Mouse (Mus musculus): ENCODE measurements around the gene Zfp853.
A peak's percentile ranks its signal among the peaks of the same experiment; 100 is the strongest.

The Zfp853 gene

DNA sequence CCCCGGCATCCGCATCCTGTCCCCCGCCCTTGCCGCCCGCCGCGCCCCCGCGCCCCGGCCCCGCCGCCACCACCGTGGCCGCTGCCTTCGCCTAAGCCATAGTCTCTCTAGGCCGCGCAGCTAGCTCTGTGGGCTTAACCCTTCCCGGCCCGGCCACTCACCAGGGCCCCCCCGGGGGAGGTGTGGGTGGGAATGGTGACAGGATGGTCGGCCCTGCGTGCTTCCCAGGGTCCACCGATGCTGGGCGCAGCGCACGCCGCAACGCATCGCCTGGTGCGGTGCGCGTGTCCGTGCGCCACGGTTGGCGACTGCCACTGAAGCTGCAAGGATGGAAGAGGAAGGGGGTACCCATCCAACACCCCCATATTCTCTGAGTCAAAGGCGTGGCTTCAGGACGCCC lies at the start of gene Zfp853:
Gene Zfp853, minus strand, starts transcription at position 220 of the 400 bp plus-strand sequence.
- DNase-seq, result no peak

DNA sequence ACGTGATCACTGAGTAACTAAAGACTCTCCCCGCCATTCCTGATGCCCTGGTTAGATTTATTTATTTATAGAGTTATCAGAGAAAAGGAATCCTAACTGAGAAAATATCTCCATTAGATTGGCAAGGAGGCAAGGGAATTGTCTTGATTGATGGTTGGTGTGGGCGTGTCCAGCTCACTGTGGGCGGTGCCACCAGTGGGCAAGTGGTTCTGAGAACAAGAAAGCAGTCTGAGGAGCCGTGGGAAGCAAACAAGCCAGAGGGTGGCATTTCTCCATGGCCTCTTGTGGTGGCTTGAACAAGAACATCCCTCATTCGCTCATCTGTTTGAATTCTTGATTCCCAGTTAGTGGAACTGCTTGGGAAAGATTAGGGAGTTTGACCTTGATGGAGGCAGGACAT lies 46.2 kb upstream of the Zfp853 start:
- DNase-seq, result no peak

DNA sequence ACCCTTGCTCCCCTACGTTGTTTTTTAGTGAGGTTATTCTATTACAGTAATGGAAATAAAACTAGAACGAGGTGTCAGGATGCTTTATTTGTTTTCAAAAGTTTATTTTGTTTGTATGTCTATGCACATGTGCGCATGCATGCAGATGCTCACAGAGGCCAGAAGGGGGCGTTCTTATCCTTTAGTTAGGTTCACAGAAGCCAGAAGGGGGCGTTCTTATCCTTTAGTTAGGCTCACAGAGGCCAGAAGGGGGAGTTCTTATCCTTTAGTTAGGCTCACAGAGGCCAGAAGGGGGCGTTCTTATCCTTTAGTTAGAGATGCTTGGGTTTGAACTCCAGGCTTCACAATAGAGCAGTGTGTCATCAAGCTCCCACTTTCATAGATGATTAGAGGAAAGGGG lies 43.1 kb upstream of the Zfp853 start:
- DNase-seq, result no peak

DNA sequence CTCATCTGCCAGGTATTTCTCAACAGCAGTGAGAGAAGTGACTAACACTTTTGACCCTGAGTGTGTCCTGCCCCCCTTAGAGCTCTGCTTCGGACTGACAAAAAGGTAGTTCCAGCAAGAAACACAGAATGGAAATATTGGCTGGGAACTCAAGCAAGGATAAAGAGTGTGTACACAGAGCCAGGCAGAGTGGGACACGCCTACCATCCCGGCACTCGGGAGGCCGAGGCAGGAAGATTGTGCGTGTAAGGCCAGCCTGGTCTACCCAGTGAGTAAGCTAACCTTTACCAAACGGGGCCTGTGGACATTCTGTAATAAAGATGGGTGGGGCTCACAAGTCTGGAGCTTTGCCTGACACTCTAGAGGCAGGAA lies 41.7 kb upstream of the Zfp853 start:
- no peak for DNase-seq

DNA sequence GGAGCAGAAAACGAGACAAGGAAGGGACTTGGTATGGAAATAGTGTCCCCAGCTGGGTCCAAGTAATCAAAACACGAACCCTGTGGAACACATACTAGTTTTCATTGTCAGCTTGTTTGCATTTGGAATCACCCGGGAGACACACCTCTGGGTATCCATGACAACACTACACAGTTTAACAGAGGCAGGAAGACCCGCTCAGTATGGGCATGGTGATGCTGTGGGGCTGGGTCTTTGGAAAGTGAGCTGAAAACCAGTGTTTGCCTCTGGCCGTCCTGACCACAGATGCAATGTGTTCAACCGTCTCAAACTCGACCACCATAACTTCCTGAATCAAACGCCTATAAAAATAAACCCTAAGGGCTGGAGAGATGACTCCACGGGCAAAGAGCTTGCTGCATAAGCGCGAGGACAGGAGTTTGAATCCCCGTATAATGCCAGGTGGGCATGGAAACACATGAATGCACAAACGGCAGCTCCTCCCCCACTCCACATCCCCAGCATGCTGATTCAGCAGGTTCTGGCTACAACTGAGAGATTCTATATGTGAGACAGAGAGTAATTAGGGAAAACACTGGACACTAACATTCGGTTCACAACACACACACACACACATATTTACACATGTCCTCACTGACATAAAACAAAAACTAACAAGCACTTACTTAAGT lies 41.1 kb upstream of the Zfp853 start:
- no peak for DNase-seq

DNA sequence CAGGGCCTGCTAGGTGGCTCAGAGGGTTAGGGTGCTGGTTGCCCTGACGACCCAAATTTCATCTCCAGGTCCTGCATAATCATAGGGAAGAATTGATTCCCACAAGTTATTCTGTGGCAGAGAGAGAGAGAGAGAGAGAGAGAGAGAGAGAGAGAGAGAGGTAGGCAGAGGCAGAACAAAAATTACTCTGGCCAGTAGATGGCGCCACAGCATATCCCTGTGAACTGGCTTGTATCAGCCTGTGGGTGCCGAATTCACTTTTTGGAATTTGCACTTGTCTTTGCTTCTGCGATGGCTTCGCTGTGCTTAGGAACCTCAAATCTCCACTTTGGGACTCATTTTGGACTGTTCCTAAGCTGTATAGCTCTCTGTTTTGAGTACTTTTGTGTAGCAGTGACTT lies 40.4 kb upstream of the Zfp853 start:
- DNase-seq, result peak; percentile 88

DNA sequence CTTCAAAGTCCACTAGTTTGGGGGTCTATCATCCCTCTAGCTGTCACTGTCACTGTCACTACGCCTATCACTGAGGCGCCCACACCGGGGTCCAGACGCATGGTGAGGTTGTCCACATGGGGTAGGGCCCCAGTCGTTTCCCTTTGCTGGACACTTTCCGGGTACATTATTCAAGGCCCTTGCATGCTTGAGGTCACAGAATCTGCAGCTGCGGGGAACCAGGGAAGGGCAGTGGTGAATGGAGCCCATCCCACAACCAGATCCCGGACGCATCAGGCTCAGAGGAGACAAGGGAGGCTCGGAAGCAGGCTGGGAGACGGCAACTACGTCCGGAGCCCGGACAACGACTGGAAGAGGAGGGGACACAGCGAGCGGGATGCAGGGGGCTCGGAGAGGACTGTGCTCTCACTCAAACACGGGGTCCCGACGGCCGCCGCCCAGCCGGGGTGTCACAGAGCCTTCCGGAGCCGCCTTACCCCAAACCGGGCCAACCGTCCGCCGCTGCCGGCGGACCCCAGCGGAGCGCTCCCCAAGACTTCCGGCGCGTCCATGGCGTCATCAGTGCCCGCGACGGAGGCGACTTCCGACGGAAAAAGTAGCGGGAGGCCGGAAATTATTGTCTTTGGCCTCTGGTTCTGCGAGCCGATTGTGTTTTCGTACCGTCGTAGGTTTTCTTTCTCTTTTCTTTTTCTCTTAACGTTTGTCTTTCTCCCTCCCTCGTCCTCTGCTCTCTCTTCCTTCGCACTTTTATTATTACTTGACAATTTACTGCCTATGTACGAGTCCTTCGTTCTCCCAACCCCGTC lies 35.5 kb upstream of the Zfp853 start, which contains the start of gene Zdhhc4:
Gene Zdhhc4, minus strand, starts transcription at position 567 of the 806 bp plus-strand sequence.
- peak; percentile 93 for DNase-seq

DNA sequence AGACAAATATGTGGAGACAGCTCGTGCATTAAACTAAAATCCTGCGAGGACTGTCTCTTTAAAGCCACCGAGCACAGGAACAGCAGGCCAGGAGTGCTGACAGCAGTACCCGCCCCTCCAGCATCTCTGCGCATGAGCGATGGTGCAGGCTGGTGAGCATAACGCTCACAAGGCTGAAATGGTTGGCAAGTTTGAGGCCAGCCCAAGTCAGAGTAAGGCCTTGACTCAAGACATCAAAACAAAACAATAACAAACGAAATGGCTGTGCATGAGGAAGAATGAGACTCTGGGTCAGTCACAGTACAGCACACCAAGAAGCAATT lies 23.8 kb upstream of the Zfp853 start:
- no peak for DNase-seq

DNA sequence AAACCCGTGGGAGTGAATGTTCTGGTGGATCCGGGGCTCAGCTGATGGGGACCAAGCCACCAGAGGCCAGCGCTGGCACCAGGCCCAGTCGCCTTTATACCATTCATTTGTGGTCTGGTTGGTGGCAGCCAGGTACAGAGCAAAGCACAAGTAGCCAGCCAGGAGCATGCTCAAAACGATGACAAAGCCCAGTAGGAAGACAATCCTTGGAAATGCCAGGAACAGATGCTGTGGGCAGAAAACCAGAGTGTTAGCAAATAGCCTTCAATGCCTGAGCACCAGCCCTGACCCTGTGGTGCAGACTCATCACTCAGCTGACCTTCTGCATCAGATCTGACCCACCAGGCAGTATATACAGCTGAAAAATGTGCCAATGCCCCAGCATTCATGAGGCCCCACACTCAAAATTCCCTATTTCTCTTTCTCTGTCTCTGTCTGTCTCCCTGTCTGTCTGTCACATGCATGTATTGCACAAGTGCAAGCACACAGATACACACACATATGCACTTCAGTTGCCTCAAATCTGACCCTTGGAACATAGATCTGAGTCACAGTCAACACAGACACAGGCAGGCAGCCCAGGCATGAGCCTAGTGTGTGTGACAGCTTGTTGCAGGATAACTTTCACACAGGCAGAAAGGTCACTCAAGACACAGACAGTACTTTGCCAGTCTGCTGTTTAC lies 23.3 kb upstream of the Zfp853 start:
- DNase-seq, result no peak

DNA sequence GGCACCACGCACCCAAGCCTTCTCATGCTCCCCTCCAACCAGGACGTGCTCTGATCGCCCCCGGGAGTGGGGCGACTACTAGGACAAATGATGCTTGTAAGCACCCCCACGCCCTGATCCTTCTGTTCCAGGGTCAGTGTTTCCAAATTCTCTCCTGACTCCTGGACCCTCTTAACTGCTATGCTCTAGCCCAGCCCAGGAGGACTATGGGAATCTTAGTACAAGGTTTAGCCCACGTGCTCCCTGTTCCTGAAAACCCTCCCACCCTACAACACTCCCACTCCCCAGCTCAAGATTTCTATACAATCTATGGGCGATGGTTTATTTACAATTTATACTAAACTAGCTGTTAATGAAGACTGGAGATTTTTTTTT lies 22.1 kb upstream of the Zfp853 start:
- DNase-seq, result no peak

DNA sequence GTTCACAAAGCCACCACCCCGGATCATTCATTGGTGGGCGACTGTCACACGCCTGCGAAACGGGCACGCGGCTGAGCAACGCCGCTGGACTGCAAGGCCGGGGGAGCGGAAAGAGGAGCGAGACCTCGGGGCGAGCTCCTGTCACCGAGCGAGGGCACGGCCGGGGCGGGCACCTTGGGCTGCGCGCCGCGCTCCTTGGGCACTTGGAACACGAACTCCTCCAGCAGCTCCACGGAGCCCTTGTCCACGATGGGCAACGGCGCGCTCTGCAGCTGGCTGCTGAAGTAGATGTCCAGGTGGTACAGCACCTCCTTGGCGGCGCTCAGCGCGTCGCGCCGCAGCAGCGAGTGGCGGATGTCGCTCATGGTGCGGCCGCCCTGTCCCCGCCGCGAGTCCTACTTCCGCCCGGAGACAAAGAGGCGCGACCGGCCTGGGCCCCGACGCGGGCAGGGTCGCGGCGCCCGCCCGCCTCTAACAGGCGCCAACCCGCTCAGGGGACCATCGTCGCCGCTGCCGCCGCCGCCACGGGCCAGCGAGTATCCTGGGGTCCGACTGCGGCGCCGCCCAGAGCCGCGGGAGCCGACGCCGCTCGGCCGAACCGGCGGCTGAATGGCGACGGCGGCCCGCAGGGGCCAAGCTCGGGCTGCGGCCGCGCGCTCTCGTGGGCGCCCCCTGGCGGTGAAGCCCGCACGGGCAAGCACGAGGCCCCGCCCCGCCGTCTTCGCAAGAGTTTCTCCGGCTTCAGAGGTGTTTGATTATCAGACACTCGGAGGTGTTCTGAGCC lies 21.5 kb upstream of the Zfp853 start, which contains the start of gene E130309D02Rik:
Gene E130309D02Rik, minus strand, starts transcription at position 631 of the 784 bp plus-strand sequence.
- peak; percentile 91 for DNase-seq

DNA sequence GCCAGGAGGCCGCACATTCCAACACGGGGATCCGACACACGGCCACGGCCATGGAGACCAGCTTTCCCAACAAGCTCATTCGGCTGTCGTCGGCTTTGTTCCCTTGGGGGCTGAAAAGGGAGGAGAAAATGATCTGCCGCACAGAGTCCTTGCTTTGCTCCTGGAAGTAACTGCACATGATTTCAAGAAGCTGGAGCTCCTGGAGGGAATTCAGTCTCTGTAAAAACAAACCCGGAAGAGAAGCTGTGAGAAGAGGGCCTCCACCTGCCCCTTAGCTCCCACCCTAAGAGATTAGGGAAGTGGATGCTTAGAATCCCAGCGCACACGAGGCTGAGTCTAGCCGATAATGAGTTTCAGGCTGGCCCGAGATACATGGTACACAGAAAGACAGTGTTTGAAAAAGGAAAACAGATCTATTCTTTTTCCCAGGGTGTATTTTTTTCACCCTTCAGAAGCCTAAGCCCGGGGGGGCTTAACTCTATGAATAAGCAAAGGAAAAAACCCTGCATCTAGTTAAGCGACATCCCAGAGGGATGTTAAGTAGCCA lies 20.8 kb upstream of the Zfp853 start:
- DNase-seq, result no peak

DNA sequence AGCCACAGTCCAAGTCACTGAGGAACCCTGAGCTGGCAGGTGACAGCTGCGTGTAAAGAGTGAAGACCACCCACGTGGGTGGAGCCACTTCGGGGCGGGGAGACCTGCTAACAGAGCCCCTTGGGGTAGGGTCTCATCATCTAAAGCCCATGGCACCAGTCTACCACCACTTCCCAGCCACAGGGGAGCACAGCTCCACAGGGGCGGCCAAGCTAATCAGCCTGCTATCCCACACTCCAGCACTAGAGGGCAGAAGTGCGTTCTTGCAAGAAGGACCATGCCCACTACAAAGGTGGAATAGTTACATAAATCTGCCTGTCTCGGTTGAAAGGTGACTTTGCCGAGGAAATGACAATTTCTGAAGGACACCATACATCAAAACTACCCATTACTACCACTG lies 18.5 kb upstream of the Zfp853 start:
- DNase-seq, result peak; percentile 90

DNA sequence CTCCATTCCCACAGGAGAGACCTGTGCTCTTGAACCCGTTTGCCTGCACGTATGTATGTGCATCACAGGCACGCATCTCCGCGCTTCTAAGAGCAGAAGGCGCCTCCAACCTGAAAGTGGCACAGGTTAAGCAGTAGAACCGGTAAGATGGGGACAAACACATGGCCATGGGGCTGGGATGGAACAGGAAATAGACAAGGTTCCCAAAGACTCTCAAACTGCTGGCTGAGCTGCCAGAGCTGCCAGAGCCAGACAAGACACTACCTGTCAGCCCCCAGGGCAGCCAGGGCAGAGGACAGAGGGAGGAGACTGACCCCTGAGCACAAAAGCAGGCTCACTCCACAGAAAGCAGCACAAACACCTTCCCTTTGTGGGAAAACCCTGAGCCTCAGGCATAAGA lies 16.5 kb upstream of the Zfp853 start:
- DNase-seq, result no peak

DNA sequence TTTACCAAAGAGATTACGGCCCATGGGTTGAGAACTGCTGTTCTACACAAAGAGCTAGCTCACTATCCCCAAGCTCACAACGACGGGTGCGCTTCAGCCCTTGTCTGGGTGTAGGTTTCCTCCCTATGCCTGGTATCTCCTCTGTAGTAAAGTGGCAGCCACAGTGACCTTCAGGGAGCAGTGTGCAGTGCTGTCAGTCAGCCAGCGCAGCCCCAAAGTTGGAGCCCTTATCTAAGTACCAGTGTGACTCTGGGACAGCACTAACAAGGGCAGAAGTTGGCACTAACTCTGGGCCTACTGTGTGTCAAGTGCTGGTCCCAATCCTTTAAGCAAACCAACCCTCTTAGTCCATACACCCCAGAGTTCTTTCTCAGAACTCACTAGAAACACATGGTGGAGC lies 15.4 kb upstream of the Zfp853 start:
- no peak for DNase-seq

DNA sequence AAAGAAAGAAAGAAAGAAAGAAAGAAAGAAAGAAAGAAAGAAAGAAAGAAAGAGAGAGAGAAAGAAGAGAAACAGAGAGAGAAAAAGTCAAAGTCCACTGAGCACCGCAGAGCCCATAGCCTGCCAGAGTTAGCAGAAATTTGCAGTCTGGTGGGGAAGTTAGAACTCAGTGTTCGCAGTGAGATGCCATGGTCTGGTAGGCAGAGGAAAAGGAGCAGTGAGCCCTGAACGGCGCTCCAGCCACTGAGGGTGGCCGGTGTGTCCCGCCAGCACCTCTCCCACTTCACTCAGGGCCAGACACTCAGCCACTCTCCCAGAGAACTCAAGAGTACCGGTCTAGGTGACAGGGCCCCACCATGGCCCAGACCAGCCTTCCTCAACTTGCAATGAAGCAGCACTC lies 10.8 kb upstream of the Zfp853 start:
- no peak for DNase-seq

DNA sequence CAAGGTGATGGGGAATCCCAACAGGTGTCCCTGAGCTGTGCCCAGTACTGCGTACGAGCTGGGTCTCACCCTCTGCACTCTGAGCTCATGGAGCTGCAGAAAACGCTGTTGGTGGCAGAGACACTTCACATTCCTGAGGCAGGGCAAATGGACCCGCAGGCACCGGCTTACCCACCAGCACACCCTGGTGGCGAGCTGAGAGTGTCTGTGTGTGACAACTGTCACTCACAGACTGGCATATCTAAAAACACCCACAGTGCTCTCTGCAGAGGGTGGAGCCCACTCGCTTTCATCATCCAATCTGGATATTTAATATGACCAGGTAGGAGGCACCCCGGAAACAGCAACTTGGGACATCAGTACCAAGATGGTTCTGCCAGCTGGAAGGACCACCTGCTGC lies 7.9 kb upstream of the Zfp853 start:
- peak; percentile 20 for DNase-seq

DNA sequence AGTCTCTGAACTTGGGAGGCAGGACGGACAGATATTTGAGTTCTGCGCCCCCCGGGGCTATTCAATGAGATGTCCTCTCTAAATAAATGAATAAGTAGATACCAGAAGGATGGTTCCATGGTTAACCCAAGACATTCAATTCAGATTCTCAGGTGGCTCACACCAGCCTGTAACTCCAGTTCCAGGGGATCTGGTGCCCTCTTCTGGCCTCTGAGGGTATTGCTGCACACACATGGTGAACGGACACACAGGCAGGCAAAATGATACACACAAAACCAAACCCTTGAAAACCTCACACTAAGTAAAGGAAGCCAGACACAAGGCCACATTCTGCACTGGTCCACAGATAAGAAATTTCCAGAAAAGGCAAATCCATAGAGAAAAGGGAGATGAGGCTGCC lies 6.3 kb upstream of the Zfp853 start:
- DNase-seq, result peak; percentile 64

DNA sequence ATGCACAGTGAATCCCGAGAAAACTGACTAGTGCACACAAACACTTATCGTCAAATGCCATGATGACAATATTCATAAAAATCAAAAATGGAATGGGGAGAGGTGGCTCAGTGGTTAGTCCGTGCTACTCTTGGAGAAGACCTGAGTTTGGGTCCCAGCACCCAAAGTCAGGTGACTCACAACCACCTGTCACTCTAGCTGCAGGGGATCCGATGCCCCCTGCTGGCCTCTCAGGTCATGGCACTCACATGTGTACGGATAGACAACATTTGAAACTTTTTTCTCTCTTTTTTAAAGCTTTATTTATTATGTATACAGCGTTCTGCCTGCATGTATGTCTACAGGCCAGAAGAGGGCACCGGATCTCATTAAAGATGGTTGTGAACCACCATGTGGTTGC lies 5.0 kb upstream of the Zfp853 start:
- no peak for DNase-seq

DNA sequence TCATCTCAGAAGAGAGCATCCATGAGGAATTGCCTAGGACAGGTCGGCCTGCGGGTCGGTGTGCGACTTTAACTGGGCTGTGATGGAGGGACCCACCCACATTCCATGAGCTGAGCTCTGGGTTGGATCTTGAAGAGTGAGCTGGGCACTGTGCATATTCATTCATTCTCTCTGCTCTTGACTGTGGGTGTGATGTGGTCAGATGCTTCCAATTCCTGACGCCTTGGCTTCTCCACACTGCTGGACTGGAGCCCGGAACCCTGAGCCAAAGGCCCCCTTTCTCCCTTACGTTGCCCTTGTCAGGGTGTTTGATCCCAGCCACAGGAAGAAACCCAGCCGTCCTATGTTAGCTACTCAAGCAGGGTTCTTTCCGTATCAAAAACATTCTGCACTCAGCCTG lies 4.6 kb upstream of the Zfp853 start:
- peak; percentile 5 for DNase-seq

DNA sequence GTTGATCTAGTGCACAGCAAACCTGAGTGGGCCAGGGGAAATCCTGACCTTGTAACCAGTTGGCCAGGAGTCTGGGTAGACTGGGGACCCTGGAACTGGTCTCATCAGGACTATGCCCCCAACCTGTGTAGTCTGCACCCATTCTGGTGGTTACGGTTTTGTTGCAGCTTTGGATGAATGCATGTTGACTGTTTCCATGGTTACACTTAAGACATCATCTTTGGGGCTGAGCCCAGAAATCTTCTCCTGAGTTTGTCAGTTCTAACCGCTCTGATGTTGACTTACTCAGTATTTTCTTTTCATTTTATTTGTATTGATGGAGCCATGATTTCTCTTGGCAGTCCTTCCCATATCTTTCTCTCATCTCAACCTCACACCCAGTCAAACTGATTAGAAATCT lies 1.9 kb upstream of the Zfp853 start:
- DNase-seq, result no peak

DNA sequence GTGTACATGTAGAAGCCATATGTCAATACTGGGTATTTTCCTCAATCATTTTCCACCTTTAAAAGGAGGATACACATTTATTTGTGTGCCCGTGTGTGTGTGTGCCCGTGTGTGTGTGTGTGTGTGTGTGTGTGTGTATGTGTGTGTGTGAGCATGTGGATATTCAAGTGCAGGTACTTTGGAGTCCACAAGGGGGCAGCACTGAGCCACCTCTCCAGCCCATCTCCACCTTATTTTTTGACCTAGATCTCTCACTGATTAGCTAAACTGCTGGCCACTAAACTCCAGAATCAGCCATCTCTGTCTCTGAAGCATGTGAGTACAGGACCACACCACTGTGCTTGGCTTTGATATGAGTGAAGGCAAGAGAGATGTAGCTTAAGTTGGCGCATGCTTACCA lies 1.4 kb upstream of the Zfp853 start:
- DNase-seq, result no peak

DNA sequence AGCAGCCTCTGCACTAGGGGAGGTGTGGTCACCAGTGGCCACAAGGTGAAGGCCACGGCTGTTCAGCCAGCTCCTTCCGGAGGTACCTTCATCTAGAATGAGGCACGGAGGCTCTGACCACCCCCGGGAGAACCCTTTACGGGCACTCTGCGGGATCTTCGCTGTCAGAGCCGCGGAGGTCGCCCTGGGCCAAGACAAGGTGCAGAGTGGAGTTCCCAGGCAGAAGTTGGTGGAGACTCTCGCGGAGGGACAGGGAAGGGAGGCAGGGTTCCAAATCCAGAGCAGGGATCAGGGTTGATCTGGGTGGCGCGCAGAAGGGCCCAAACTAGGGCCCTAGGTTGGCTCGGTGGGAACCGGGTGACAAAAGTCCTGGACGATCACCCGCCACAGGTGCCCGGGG lies 544 bp downstream of the Zfp853 start:
- no peak for DNase-seq

Measured in lung, postnatal 36 days (tissue).